Mouse (Mus musculus): ENCODE data around the gene H3f3a. TPM values are rescaled to one million over a fixed set of nuclear protein-coding genes. Genes with fewer than 3 reads are reported as not detected.

Gene H3f3a
- polyA plus RNA-seq, 1 experiment: 559 TPM

DNA sequence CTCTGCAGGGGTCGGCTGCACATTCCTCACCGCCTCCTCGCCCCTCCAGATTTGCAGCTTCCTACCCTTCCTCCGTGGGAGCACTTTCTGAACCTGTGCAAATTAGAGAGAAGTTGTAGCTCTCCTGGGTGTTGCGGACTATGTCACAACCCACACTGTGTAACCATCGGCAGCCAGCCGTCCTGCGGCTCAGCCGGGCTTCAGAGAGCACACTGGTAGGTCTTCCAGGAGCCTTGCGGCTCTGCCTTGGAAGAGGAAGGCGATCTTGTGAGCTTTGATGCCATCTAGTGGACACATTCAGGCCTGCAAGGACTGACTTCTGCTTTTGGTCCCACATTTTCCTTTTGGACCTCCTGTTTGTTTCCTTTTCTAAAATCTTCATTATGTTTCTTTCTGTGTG, 49.9 kb downstream of the H3f3a start:
- peak in 1 of 2 experiments; percentile 95 for DNase-seq (ENCODE audit: extremely low spot score in 1 of 2, low spot score in 1 of 2)

DNA sequence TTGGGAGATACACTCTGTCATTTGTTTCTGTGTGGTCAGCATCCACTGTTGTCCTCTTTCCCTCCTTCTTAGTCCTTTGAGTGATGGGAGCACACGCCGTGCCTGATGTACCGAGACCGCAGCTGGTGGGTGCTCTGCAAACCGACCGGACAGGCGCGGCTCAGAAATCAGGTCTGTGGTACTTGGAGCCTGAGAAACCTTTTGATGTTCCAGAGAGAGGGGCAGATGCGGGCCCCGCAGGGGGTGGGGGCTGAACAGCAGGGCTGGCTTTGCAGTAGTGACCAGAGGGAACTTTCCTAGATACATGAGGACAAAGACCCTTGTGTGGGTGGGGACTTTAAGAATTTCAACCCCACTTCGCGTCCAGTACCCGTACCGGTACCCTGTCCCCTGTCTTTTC, 50.4 kb downstream of the H3f3a start:
- no peak for DNase-seq (ENCODE audit: extremely low spot score in 1 of 2, low spot score in 1 of 2)

DNA sequence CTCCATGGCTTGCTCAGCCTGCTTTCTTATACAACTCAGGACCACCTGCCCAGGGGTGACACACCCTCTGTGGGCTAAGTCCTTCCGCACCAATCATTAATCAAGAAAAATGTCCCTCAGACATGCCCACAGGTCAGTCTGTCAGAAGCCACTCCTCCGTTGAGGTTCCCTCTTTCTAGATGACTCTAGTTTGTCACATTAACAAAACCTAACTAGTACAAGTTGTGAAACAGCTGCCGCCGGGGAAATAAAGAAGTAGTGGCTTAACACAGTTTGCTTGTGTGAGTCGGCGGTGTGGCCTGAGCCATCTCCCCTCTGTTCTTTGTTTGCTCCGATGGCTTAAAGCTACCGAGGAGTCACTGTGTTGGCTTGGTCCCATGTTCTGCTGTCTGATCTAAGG, 51.1 kb downstream of the H3f3a start:
- no peak for DNase-seq (ENCODE audit: extremely low spot score in 1 of 2, low spot score in 1 of 2)

DNA sequence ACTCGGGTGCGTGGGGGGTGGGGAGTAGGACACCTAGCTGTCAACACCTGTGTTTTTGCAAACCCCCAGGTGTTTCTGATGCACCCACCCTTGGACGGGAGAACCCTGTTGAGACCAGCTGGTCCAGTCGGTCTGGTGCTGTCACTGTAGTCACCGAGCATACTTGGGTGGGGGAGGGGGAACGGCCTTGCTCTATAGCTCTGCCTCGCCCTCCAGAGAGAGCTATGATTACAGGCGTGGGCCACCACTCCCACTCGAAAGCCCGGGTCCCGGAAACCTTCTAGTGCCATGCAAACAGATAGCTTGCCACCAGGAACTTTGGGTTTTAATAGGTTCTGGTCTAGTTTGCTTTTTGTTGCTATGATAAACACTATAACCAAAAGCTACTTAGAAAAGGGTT, 51.6 kb downstream of the H3f3a start:
- DNase-seq (ENCODE audit: extremely low spot score in 1 of 2, low spot score in 1 of 2): no peak

DNA sequence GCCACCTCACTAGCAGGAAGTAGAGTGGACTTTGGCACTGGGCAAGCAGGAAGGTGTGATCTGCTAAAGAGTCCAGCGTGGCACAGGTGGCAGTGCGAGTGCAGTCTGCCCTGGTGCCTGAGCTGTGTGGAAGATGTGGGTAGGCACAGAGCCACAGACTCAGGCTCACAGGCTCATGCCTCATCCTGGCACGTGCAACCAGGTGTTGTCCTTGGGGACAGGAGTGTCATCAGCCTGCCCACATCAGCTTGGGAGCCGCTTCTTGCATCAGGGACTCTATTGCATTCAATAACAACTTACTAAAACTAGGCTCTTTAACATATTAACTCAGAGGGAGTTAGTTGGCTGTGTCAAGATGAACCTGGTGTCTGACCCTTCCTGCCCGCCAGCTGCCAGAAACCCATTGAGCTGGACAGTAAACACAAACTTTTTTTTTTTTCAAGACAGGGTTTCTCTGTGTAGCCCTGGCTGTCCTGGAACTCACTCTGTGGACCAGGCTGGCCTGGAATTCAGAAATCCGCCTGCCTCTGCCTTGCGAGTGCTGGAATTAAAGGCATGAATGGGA, 55.7 kb downstream of the H3f3a start:
- no peak for DNase-seq (ENCODE audit: extremely low spot score in 1 of 2, low spot score in 1 of 2)

DNA sequence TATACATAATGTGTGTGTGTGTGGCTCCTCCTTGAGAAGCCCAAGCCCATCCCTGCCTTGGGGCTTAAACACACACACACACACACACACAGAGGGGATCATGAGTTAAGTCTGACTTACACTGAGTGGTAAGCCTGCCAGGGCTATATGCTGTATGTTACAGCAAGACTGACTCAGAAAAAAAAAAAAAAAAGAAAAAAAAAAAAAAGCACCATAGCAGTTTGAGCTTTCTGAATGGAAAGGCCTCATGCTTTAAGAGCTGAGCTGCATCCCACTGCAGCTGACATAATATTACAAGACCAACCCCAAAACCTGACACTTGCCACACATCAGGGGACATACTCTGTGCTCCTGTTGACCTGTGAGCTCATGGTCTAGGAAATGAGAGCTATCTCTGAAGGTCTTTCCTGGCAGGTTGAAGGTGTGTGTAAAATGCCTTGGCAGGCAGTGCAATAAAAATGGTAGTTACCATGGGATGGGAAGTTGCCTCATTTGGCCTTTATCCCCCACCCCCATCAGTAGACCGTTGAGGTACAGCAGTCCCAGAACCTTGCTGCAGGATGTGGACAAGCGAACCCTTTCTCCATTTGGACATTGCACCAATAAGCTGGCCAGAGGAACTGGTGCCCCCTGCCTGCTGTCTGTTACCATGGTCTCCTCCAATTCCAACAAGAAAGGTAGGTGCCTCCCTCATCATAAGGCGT, 56.3 kb downstream of the H3f3a start:
- no peak for DNase-seq (ENCODE audit: extremely low spot score in 1 of 2, low spot score in 1 of 2)

DNA sequence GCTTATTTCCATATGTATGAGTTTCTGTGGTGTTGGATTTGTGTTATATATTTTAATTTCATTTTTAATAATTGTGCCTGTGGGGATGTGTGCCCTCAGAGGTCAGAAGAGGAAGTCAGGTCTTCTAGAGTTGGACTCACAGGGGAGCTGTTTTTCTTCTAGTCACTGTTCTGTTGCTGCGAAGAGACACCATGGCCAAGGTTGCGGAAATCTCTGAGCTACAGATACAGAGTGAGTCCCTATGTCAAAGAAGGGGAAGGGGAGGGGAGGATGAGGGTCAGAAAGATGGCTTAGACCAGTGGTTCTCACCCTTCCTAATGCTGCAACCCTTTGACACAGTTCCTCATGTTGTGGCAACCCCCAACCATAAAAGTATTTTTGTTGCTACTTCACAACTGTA, 57.0 kb downstream of the H3f3a start:
- no peak for DNase-seq (ENCODE audit: extremely low spot score in 1 of 2, low spot score in 1 of 2)

DNA sequence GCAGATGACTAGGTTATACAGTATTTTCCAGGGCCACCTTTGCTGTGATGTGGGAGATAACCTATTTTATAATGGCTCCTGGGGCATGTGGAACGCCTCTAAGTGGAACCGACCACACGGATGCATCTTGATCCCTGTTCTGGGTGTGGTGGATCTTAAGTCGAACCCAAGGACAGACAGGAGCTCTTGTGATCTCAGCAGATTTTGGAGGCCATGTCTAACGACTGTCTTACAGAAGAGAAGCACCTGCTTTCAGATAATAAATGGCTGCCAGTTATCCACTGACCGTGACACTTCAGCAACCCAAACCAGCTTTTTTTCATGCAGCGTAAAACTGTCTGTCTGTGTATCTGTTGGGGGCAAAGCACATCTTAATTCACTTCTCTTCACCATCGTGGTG, 59.4 kb downstream of the H3f3a start:
- no peak for DNase-seq (ENCODE audit: extremely low spot score in 1 of 2, low spot score in 1 of 2)

DNA sequence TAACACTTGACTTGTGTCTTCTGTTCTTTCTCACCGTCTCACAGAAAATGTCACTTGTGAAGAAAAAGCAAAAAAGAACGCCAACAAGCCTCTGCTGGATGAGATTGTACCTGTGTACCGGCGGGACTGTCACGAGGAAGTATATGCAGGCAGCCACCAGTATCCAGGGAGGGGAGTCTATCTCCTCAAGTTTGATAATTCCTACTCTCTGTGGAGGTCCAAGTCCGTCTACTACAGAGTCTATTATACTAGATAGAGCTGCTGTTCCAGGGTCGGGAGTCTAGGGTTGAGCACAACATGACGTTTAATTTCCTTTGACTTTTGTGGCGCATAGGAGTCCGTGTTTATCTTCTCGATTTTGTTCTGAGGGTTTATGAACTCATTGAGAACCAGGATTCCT, 61.6 kb downstream of the H3f3a start:
- DNase-seq (ENCODE audit: extremely low spot score in 1 of 2, low spot score in 1 of 2): no peak

Other genes starting within 250 kb of the H3f3a start
- gene Parp1, start 245.0 kb downstream of the H3f3a start, polyA plus RNA-seq (2012; rRNA removed): 57.3 and 63.8 TPM in 2 replicates
- gene Lin9, start 172.8 kb downstream of the H3f3a start, polyA plus RNA-seq (2012; rRNA removed): 3.2 and 3.4 TPM in 2 replicates
- gene Mixl1, start 116.9 kb downstream of the H3f3a start, polyA plus RNA-seq (2012; rRNA removed): not detected in 2 replicates
- gene Acbd3, start 87.9 kb downstream of the H3f3a start, polyA plus RNA-seq (2012; rRNA removed): 26.3 and 28.0 TPM in 2 replicates
- gene Sde2, start 37.2 kb upstream of the H3f3a start, polyA plus RNA-seq (2012; rRNA removed): 19.2 and 19.6 TPM in 2 replicates
- 0.69 and 1.8 TPM in 2 replicates for gene Lefty2, start 79.2 kb upstream of the H3f3a start, polyA plus RNA-seq (2012; rRNA removed)
- gene Pycr2, start 90.3 kb upstream of the H3f3a start, polyA plus RNA-seq (2012; rRNA removed): 35.6 and 39.2 TPM in 2 replicates
- gene Lefty1, start 121.1 kb upstream of the H3f3a start, polyA plus RNA-seq (2012; rRNA removed): 1.8 and 4.3 TPM in 2 replicates
- 29.6 and 30.2 TPM in 2 replicates for gene Tmem63a, start 128.4 kb upstream of the H3f3a start, polyA plus RNA-seq (2012; rRNA removed)
- gene Ephx1, start 207.0 kb upstream of the H3f3a start, polyA plus RNA-seq (2012; rRNA removed): 29.8 and 34.6 TPM in 2 replicates
- not detected in 2 replicates for gene 9130409I23Rik, start 237.3 kb upstream of the H3f3a start, polyA plus RNA-seq (2012; rRNA removed)

Measured in frontal cortex, adult 2 months (tissue).